12 mouse cellular contexts compared by ENCODE assay signal in the genomic region with DNA sequence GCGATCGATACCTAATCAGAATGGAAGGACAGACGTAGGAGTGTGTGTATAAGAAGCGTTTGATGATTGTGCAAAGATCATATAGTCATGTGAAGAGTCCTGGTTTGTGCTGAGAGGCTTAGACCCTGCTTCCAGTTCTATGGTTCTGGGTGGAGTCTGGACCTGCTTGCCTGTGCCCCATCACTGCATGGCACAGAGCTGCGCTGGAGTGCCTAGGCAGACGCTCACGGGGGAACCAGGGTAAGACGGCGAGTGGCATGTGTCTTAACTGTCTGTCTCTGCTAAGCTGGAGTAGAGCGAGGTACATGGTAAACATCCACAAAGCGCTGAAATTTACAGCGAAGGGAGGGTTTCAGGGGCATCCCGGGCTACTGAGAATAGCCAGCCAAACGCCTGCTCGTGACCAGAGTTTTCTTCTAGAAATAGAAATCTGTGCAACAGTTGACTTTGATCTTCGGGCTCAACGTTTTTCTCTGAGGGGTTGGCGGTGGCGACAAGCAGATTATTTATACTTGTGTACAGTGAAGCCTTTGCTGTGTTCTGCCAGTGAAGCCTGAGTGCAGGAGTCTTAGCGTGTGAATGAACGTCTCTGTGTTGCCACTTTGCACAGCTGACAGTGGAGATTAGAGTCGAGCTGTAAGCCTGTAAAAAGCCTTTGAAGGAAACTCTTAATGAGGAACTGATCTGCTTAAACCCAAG.
DNase-seq lines count a peak whose midpoint lies in the region; ATAC-seq and TF ChIP-seq lines count a peak whose summit lies in the region.
"Had no signal": no experiment of that assay in that cellular context is flagged by ENCODE, and none has a peak within 500 bp of the region (broad histone marks: within the 10 kb centered on the region; RNA-seq: fewer than 3 reads in every experiment).

No protein-coding gene starts in this region.

- no peak for TF ChIP-seq CTCF in forebrain, postnatal 0 days (IDR thresholded peaks at IDR 0.05; ENCODE audit: low read depth)

- no peak overlapping the region for H3K4me3 ChIP-seq in embryonic facial prominence, embryonic 14.5 days (ENCODE audit: low read depth, low read length)
- no peak overlapping the region for H3K4me3 ChIP-seq in forebrain, postnatal 0 days (ENCODE audit: low read depth, low read length)
- no peak overlapping the region for H3K4me3 ChIP-seq in limb, embryonic 14.5 days (replicated peaks; ENCODE audit: low read length)
- H3K4me3 ChIP-seq: liver, embryonic 15.5 days had no signal

- intact Hi-C loops in left cerebral cortex, postnatal 14 days (cut with DNase I): loop anchor here (10.0 kb wide), 2 partner anchors 185 to 255 kb away; a partner anchor contains a TSS

- TF ChIP-seq POLR2A in limb, embryonic 14.5 days (IDR thresholded peaks at IDR 0.05; ENCODE audit: borderline replicate concordance, extremely low read depth, insufficient read depth, insufficient read length): no peak

- H3K4me1 ChIP-seq in embryonic facial prominence, embryonic 14.5 days (ENCODE audit: control insufficient read depth, insufficient read depth, low read length): peaks cover 7% of the 10 kb centered on the region; the same call in 1 of the 2 replicates
- H3K4me1 ChIP-seq in forebrain, postnatal 0 days (ENCODE audit: insufficient read depth): no peaks in the 10 kb centered on the region
- H3K4me1 ChIP-seq in limb, embryonic 14.5 days (ENCODE audit: control insufficient read depth, insufficient read depth, low read length): no peaks in the 10 kb centered on the region
- H3K4me1 ChIP-seq: liver, embryonic 15.5 days had no signal

- peak; percentile 75; the same call in 1 of the 2 replicates for ATAC-seq in embryonic facial prominence, embryonic 14.5 days (ENCODE audit: low read depth)
- ATAC-seq in forebrain, postnatal 0 days: peak; percentile 97
- peak; percentile 70; the same call in 1 of the 2 replicates for ATAC-seq in limb, embryonic 14.5 days (ENCODE audit: low FRiP score, low read depth)
- ATAC-seq in CD4-positive, CD25-positive, alpha-beta regulatory T cell, adult 4 months: no peak

- H3K36me3 ChIP-seq in embryonic facial prominence, embryonic 14.5 days (ENCODE audit: control insufficient read depth, insufficient read depth, low read length): no peaks in the 10 kb centered on the region
- H3K36me3 ChIP-seq in forebrain, postnatal 0 days (ENCODE audit: insufficient read depth): no peaks in the 10 kb centered on the region
- H3K36me3 ChIP-seq in limb, embryonic 14.5 days (ENCODE audit: control insufficient read depth, insufficient read depth, low read length): no peaks in the 10 kb centered on the region
- H3K36me3 ChIP-seq: G1E; liver, embryonic 15.5 days had no signal

- H3K9ac ChIP-seq in embryonic facial prominence, embryonic 14.5 days (ENCODE audit: low read depth, low read length): no peak overlapping the region
- H3K9ac ChIP-seq in forebrain, postnatal 0 days: no peak overlapping the region
- no peak overlapping the region for H3K9ac ChIP-seq in limb, embryonic 14.5 days (ENCODE audit: low read depth, low read length, severe bottlenecking)
- H3K9ac ChIP-seq: liver, embryonic 15.5 days had no signal

- H3K4me2 ChIP-seq in embryonic facial prominence, embryonic 14.5 days (ENCODE audit: low read depth, low read length): no peak overlapping the region
- H3K4me2 ChIP-seq in forebrain, postnatal 0 days (ENCODE audit: low read depth): no peak overlapping the region
- no peak overlapping the region for H3K4me2 ChIP-seq in limb, embryonic 14.5 days (replicated peaks; ENCODE audit: low read depth, low read length, severe bottlenecking)
- H3K4me2 ChIP-seq: liver, embryonic 15.5 days had no signal

- H3K27me3 ChIP-seq in embryonic facial prominence, embryonic 14.5 days (replicated peaks; ENCODE audit: control insufficient read depth, insufficient read depth, low read length): no peaks in the 10 kb centered on the region
- H3K27me3 ChIP-seq in forebrain, postnatal 0 days (ENCODE audit: insufficient read depth, low read length): no peaks in the 10 kb centered on the region
- no peaks in the 10 kb centered on the region for H3K27me3 ChIP-seq in limb, embryonic 14.5 days (ENCODE audit: control insufficient read depth, insufficient read depth, low read length)
- H3K27me3 ChIP-seq: liver, embryonic 15.5 days had no signal

- 67% methylated on average over 22 of the region's 22 CpGs for WGBS in embryonic facial prominence, embryonic 14.5 days
- WGBS in forebrain, postnatal 0 days: 29% methylated on average over 22 of the region's 22 CpGs
- 62% methylated on average over 22 of the region's 22 CpGs for WGBS in limb, embryonic 14.5 days

- no peak overlapping the region; the same call in none of the 2 replicates for H3K27ac ChIP-seq in embryonic facial prominence, embryonic 14.5 days (replicated peaks; ENCODE audit: low read depth, low read length)
- peak overlapping the region; percentile 29; the same call in 1 of the 2 replicates for H3K27ac ChIP-seq in forebrain, postnatal 0 days (ENCODE audit: low read depth, low read length)
- no peak overlapping the region for H3K27ac ChIP-seq in limb, embryonic 14.5 days (replicated peaks; ENCODE audit: low read depth, low read length)
- H3K27ac ChIP-seq: kidney, postnatal 0 days; liver, embryonic 15.5 days had no signal

- peak; percentile 62 to 70 for DNase-seq in left cerebral cortex, postnatal 14 days (ENCODE audit: low spot score in 2 of 2)
- DNase-seq in left cerebral cortex, adult 8-10 months (ENCODE audit: low spot score in 2 of 2): no peak
- DNase-seq in embryonic facial prominence, embryonic 14.5 days (ENCODE audit: low spot score): peak; percentile 70
- DNase-seq in forebrain, postnatal 0 days: peak; percentile 67
- no peak for DNase-seq in limb, embryonic 14.5 days (ENCODE audit: low spot score)
- DNase-seq in urinary bladder, postnatal 25 days (ENCODE audit: low spot score): no peak
- no peak for DNase-seq in neural tube, embryonic 10.5 days (ENCODE audit: extremely low spot score, low spot score)
- DNase-seq: adrenal gland, postnatal 10 days had no signal

- no peaks in the 10 kb centered on the region for H3K9me3 ChIP-seq in embryonic facial prominence, embryonic 14.5 days (ENCODE audit: control insufficient read depth, low read length)
- H3K9me3 ChIP-seq in forebrain, postnatal 0 days (ENCODE audit: low read length): no peaks in the 10 kb centered on the region
- H3K9me3 ChIP-seq in limb, embryonic 14.5 days (ENCODE audit: control insufficient read depth, low read length): no peaks in the 10 kb centered on the region
- H3K9me3 ChIP-seq: liver, embryonic 15.5 days had no signal

Comparison
In these comparisons a context has a peak if more than half of its experiments do, and no peak if none do; other contexts are left out.
1. DNase-seq: peak in left cerebral cortex, postnatal 14 days (2 of 2), embryonic facial prominence, embryonic 14.5 days (single experiment) and forebrain, postnatal 0 days (single experiment); none in left cerebral cortex, adult 8-10 months (0 of 2), limb, embryonic 14.5 days (single experiment), urinary bladder, postnatal 25 days (single experiment) and neural tube, embryonic 10.5 days (single experiment).